Mouse (Mus musculus): Measurements from ENCODE around the gene Farp1. TPM values are rescaled to one million over a fixed set of nuclear protein-coding genes. Genes with fewer than 3 reads are reported as not detected.
"Not testable (repeated sequence)": the region's sequence is repeated elsewhere in the genome, so short reads cannot be mapped to it uniquely, and the experiment has no call there.

Farp1 gene
- polyA plus RNA-seq, 1 experiment: 29.2 TPM

DNA sequence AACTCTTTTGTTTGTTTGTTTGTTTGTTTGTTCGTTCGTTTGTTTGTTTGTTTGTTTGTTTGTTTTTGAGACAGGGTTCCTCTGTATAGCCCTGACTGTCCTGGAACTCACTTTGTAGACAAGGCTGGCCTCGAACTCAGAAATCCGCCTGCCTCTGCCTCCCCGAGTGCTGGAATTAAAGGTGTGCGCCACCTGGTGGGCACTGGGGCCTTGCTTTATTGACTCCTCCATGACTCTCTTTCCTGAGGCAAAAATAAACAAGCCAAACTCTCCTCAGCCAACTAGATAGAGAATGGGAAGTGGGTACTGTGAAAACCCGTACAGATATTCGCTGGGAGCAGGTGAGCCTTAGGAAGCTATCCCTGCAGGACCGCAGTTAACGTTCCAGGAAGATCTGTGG, 154.8 kb downstream of the Farp1 start:
- H3K4me3 ChIP-seq (ENCODE audit: low read depth, low read length); H3K9me3 ChIP-seq (replicated peaks; ENCODE audit: control insufficient read depth, insufficient read depth, low read length, poor library complexity, severe bottlenecking); H3K36me3 ChIP-seq (ENCODE audit: control insufficient read depth, insufficient read depth, low read length, poor library complexity, severe bottlenecking); H3K27ac ChIP-seq (ENCODE audit: insufficient read depth, low read length); H3K27me3 ChIP-seq (ENCODE audit: control insufficient read depth, insufficient read depth, low read length, poor library complexity, severe bottlenecking); H3K9ac ChIP-seq (ENCODE audit: low read depth, poor library complexity, severe bottlenecking); H3K4me1 ChIP-seq (ENCODE audit: control insufficient read depth, insufficient read depth, low read length): not testable (repeated sequence)
- peak; percentile 43 for TF ChIP-seq CTCF (IDR thresholded peaks at IDR 0.05; ENCODE audit: low read depth, low read length)

DNA sequence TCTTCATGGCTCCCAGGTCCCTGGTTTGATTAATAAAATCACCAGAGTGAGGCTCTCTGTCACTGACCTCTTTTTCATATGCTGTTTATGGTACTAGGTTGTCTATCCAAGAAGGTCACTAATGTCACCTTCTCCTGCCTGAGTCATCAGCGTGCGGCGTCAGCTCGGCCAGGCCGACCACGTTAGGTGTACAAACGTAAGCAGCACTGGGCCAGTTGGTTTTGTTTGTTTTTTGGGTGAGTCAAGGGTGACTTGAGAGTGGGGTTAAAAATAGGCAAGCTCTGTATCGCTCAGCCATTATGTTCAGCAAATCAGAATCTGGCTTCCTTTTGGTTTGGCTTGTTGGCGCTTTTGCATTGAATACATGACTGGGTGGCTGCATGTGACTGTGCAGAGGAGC, 155.4 kb downstream of the Farp1 start:
- Histone ChIP-seq H3K27ac (ENCODE audit: insufficient read depth, low read length) (no peak overlapping the region), H3K36me3 (ENCODE audit: control insufficient read depth, insufficient read depth, low read length, poor library complexity, severe bottlenecking) (no peaks in the 10 kb centered on the region)

DNA sequence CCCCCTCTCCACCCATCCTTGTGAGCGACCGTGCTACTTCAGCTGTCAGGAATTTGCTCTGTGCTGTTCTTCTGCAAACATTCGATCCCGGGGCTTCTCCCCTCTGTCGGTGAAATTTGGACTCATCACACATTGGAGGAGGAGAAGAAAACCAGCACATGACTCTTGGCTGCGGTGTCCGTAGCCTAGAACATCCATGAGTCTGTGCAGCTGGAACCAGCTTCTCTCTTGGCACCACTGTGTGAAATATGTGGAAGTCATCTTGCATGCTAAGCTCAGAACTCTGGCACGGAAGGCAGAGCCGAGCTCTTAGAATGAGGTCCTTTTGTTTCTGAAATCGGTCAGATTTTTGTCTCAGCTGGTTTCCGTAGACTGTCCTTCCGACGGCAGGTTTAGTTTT, 156.7 kb downstream of the Farp1 start:
- H3K4me1 ChIP-seq (ENCODE audit: control insufficient read depth, insufficient read depth, low read length): no peaks in the 10 kb centered on the region
- H3K36me3 ChIP-seq (ENCODE audit: control insufficient read depth, insufficient read depth, low read length, poor library complexity, severe bottlenecking): no peaks in the 10 kb centered on the region
- no peak overlapping the region for H3K9ac ChIP-seq (ENCODE audit: low read depth, poor library complexity, severe bottlenecking)
- TF ChIP-seq CTCF (IDR thresholded peaks at IDR 0.05; ENCODE audit: low read depth, low read length): no peak
- no peak for TF ChIP-seq EP300 (IDR thresholded peaks at IDR 0.05; ENCODE audit: insufficient read depth, low read depth, low read length)
- no peak for TF ChIP-seq POLR2A (IDR thresholded peaks at IDR 0.05; ENCODE audit: insufficient read depth, low read length)
- H3K4me3 ChIP-seq (ENCODE audit: low read depth, low read length): no peak overlapping the region
- H3K9me3 ChIP-seq (replicated peaks; ENCODE audit: control insufficient read depth, insufficient read depth, low read length, poor library complexity, severe bottlenecking): no peaks in the 10 kb centered on the region
- no peak overlapping the region for H3K27ac ChIP-seq (ENCODE audit: insufficient read depth, low read length)
- H3K27me3 ChIP-seq (ENCODE audit: control insufficient read depth, insufficient read depth, low read length, poor library complexity, severe bottlenecking): no peaks in the 10 kb centered on the region

More for the DNA sequence above, 155.4 kb downstream of the Farp1 start:
- Histone ChIP-seq H3K4me3 (ENCODE audit: low read depth, low read length) (no peak overlapping the region), H3K9ac (ENCODE audit: low read depth, poor library complexity, severe bottlenecking) (no peak overlapping the region), H3K9me3 (replicated peaks; ENCODE audit: control insufficient read depth, insufficient read depth, low read length, poor library complexity, severe bottlenecking) (no peaks in the 10 kb centered on the region), H3K4me1 (ENCODE audit: control insufficient read depth, insufficient read depth, low read length) (no peaks in the 10 kb centered on the region), H3K27me3 (ENCODE audit: control insufficient read depth, insufficient read depth, low read length, poor library complexity, severe bottlenecking) (no peaks in the 10 kb centered on the region)
- TF ChIP-seq EP300 (IDR thresholded peaks at IDR 0.05; ENCODE audit: insufficient read depth, low read depth, low read length): no peak
- no peak for TF ChIP-seq CTCF (IDR thresholded peaks at IDR 0.05; ENCODE audit: low read depth, low read length)

DNA sequence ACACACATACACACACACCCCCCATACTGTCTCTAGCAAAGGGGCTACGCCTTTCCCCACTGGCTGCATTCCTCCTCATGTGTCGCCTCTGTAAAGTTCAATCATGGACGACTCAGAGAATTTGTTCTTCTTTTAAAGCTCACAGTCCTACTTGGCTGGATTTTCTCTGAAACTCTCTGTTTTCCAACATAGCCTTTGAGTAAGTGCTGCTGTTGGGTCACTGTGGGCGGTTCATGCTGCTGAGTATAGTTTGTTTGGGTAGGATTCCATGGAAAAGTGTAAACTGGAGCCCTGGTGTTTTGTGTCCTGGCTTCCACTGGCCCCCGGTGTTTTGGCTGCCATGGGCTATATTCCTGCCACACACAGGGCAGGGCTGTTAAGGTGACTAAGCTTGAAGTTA, 157.4 kb downstream of the Farp1 start:
- H3K27me3 ChIP-seq (ENCODE audit: control insufficient read depth, insufficient read depth, low read length, poor library complexity, severe bottlenecking): no peaks in the 10 kb centered on the region
- TF ChIP-seq EP300 (IDR thresholded peaks at IDR 0.05; ENCODE audit: insufficient read depth, low read depth, low read length): no peak
- no peak for TF ChIP-seq POLR2A (IDR thresholded peaks at IDR 0.05; ENCODE audit: insufficient read depth, low read length)
- TF ChIP-seq CTCF (IDR thresholded peaks at IDR 0.05; ENCODE audit: low read depth, low read length): no peak
- no peak overlapping the region for H3K9ac ChIP-seq (ENCODE audit: low read depth, poor library complexity, severe bottlenecking)
- no peaks in the 10 kb centered on the region for H3K4me1 ChIP-seq (ENCODE audit: control insufficient read depth, insufficient read depth, low read length)
- no peaks in the 10 kb centered on the region for H3K9me3 ChIP-seq (replicated peaks; ENCODE audit: control insufficient read depth, insufficient read depth, low read length, poor library complexity, severe bottlenecking)
- H3K36me3 ChIP-seq (ENCODE audit: control insufficient read depth, insufficient read depth, low read length, poor library complexity, severe bottlenecking): no peaks in the 10 kb centered on the region
- no peak overlapping the region for H3K4me3 ChIP-seq (ENCODE audit: low read depth, low read length)
- H3K27ac ChIP-seq (ENCODE audit: insufficient read depth, low read length): no peak overlapping the region

DNA sequence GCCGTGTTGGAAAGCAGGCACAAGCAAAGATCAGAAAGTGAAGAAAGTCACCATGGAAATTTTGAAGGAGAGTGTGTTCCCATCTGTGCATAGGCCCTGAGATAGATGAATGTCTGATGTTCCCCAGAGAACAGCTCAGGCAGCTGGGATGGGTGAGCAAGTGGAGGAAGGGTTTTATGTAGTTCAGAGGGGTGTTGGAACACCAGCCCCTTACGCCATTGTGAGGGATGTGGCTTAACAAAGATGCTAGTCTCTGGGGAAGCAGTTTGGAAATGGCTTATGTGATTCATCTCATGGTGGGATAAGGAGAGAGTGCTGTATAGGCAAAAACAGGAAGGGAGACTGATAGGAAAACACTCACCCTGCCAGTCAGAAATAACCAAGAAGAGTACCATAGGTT, 159.0 kb downstream of the Farp1 start:
- Histone ChIP-seq H3K9ac (ENCODE audit: low read depth, poor library complexity, severe bottlenecking) (no peak overlapping the region), H3K4me1 (ENCODE audit: control insufficient read depth, insufficient read depth, low read length) (no peaks in the 10 kb centered on the region), H3K27me3 (ENCODE audit: control insufficient read depth, insufficient read depth, low read length, poor library complexity, severe bottlenecking) (no peaks in the 10 kb centered on the region), H3K4me3 (ENCODE audit: low read depth, low read length) (no peak overlapping the region), H3K27ac (ENCODE audit: insufficient read depth, low read length) (no peak overlapping the region), H3K9me3 (replicated peaks; ENCODE audit: control insufficient read depth, insufficient read depth, low read length, poor library complexity, severe bottlenecking) (no peaks in the 10 kb centered on the region), H3K36me3 (ENCODE audit: control insufficient read depth, insufficient read depth, low read length, poor library complexity, severe bottlenecking) (no peaks in the 10 kb centered on the region)
- TF ChIP-seq POLR2A (IDR thresholded peaks at IDR 0.05; ENCODE audit: insufficient read depth, low read length): no peak
- no peak for TF ChIP-seq CTCF (IDR thresholded peaks at IDR 0.05; ENCODE audit: low read depth, low read length)
- TF ChIP-seq EP300 (IDR thresholded peaks at IDR 0.05; ENCODE audit: insufficient read depth, low read depth, low read length): no peak

DNA sequence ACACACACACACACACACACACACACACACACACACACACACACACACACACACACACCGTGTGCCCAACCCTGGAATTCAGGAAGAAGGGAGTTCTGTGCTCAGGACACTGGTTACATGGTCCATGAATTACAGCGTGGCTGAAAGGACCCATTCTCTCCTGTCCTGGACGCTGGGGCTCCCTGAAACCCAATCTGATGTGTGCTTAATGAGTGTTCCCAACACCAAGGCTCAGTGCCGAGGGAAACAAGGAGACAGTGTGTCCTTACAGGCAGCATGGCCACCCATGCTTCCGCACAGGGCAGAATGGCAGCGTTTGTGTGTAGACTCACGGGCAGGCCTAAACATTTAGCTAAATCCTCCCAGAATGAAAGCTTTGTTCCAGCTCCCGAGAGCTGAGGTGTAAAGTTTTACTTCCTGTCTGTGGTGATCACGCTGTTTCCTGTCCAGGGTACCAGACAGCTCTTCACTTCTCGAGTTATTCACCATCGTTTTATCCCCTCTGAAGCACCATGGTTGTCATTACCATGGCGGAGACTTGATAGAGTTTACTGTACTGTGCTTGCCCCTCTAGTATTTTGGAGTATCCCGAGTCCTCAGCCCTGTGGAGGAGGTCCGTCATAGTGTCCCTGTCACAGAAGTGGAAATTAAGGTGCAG, 164.0 kb downstream of the Farp1 start:
- no peaks in the 10 kb centered on the region for H3K27me3 ChIP-seq (ENCODE audit: control insufficient read depth, insufficient read depth, low read length, poor library complexity, severe bottlenecking)
- no peaks in the 10 kb centered on the region for H3K9me3 ChIP-seq (replicated peaks; ENCODE audit: control insufficient read depth, insufficient read depth, low read length, poor library complexity, severe bottlenecking)
- no peaks in the 10 kb centered on the region for H3K4me1 ChIP-seq (ENCODE audit: control insufficient read depth, insufficient read depth, low read length)
- H3K36me3 ChIP-seq (ENCODE audit: control insufficient read depth, insufficient read depth, low read length, poor library complexity, severe bottlenecking): no peaks in the 10 kb centered on the region
- TF ChIP-seq EP300 (IDR thresholded peaks at IDR 0.05; ENCODE audit: insufficient read depth, low read depth, low read length) (no peak), POLR2A (IDR thresholded peaks at IDR 0.05; ENCODE audit: insufficient read depth, low read length) (no peak), CTCF (IDR thresholded peaks at IDR 0.05; ENCODE audit: low read depth, low read length) (no peak)
- no peak overlapping the region for H3K4me3 ChIP-seq (ENCODE audit: low read depth, low read length)
- no peak overlapping the region for H3K27ac ChIP-seq (ENCODE audit: insufficient read depth, low read length)
- no peak overlapping the region for H3K9ac ChIP-seq (ENCODE audit: low read depth, poor library complexity, severe bottlenecking)
